Mouse (Mus musculus) right cerebral cortex, postnatal 14 days (tissue): ENCODE results near the gene Irf2bpl.

Experiments used
- DNase-seq: peaks from one replicate; pipeline ENCODE4 v3.0.0; 2022

Irf2bpl gene

GRCm38 (mm10) chr12:86858498-86858897 lies 26.1 kb downstream of the Irf2bpl start:
- no peak for DNase-seq

GRCm38 (mm10) chr12:86857290-86857689 lies 27.3 kb downstream of the Irf2bpl start:
- no peak for DNase-seq

GRCm38 (mm10) chr12:86855670-86856069 lies 28.9 kb downstream of the Irf2bpl start:
- peak; percentile 81 for DNase-seq

DNA sequence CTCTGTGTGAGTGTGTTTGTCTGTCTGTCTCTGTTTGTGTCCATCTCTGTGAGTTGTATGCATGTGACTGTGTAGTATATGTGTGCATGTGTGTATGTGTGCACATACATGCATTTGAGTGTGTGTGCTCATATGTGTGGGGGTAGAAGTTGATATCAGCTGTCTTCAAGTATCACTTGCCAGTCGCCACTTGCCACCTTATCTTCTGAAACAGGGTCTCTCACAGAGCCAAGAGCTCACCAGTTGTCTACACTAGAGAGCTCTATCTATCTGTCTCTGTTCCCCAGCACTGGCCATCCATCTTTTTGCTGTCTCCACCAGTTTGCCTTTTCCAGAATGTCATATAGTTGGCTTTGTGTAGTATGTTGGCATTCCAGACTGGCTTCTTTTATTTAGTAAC lies 31.1 kb downstream of the Irf2bpl start:
- no peak for DNase-seq

GRCm38 (mm10) chr12:86851313-86851712 lies 33.3 kb downstream of the Irf2bpl start:
- DNase-seq, result no peak

- no peak for DNase-seq
Observed at GRCm38 (mm10) chr12:86850746-86851145, 33.9 kb downstream of the Irf2bpl start.

DNA sequence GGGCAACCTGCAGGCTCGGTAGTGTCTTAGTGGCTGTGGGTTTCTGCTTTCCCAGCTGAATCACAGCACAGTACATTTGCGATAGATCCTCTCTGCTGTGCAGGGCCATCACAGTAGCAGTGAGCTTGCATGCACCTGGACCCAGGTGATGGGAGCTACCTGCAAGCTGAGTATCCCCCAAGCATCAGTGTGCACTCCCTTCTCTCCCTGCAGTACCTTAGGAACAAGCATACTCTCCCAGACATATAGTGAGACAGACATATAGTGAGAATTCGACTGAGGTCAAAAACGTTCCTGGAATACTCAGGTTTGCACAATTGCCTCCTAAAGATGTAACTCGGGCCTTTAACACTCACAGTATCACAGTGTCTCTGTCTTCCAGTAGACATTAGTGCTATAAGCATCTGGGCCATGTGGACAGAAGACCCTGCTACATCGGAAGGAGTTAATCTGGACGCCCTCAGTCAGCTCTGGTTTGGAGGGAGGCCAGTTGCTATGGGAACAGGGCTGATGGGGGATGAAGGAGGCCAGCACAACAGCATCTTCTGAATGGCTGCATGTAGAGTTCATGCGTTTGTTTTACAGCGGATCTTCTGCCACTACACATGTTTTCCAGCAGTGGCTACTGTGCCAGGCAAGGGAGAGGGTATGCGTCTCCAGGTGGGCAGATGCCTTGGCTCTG lies 34.5 kb downstream of the Irf2bpl start:
- peak; percentile 72 for DNase-seq

DNA sequence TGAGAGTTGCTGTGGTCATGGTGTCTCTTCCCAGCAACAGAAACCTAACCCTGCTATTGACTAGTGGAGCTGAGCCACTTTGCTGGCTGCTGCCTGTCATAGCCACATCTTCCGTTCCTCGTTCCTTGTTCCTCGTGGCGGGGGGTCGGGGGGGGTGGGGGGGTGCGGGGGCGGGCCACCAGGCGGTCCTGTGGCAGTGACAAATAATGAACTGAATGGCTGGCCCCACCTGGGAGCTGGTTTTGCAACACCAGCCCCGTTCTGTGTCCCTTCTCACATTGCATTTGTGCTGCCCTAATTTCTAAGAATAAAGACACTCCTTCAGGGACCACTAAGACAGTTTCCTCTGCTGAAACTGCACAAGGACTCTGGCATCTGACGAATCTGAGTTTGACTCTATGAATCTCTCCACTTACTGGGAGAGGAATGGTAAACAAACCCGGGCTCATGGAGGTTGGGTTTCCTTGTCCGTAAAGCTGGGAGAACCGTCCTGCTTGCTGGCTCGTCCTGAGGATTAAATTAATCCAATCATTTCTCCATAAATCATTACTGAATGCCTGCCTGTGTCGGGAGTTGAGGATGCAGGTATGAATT lies 41.6 kb downstream of the Irf2bpl start:
- DNase-seq, result no peak

- no peak for DNase-seq
Observed at GRCm38 (mm10) chr12:86840526-86840925, 44.1 kb downstream of the Irf2bpl start.

DNA sequence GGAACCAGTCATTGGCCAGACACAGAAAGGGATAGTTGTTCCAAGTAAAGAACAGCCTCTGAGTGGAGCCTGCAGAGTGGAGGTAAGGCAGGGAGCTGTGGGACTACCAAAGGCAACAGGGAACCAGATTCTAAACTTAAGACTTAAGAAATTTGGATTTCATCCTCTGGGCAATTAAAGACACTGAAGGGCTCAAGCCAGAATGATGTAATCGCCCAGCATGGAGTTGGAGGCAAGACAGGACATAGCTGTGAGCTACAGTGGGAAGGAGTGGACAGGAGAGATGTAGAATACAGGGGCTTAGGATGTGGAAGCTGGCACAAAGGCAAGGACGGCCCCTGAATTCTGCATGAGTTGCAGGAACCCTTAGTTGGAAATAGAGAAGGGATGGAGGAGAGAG lies 46.4 kb downstream of the Irf2bpl start:
- DNase-seq, result no peak

- DNase-seq, result peak; percentile 60
Observed at GRCm38 (mm10) chr12:86836431-86837047, 48.1 kb downstream of the Irf2bpl start.

- no peak for DNase-seq
Observed at GRCm38 (mm10) chr12:86835899-86836298, 48.7 kb downstream of the Irf2bpl start.

GRCm38 (mm10) chr12:86834416-86834772 lies 50.2 kb downstream of the Irf2bpl start:
- DNase-seq, result no peak

GRCm38 (mm10) chr12:86833711-86834415 lies 50.7 kb downstream of the Irf2bpl start:
- DNase-seq, result peak; percentile 52

DNA sequence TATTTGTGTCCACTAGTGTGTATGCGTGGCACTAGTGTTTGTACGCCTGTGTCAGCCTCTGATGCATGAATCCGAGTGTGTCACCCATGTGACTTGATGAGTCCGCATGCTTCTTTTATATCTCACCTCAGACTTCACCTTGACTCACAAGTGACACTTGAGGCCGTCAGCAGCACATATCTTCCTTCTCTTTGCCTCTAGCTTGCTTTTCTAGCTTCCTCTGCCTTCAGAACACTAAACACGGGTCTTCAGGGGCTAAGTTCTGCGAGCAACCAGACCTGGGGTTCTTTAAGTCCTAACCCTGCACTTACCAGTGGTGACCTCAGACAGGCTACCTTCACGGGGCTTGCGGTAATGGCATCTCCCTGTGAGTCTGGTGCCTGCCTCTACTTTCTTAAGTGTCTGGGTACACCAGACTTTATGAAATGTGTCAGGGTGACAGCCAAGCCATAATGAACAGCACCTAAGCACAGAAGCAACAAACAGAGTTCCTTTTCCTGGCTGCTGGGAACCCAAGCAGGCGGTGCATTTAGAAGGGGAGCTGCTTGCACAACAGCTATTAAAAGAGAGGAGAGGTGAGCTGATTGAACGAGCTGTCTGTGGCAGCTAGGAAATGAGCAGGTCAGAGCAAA lies 51.9 kb downstream of the Irf2bpl start:
- DNase-seq, result no peak

DNA sequence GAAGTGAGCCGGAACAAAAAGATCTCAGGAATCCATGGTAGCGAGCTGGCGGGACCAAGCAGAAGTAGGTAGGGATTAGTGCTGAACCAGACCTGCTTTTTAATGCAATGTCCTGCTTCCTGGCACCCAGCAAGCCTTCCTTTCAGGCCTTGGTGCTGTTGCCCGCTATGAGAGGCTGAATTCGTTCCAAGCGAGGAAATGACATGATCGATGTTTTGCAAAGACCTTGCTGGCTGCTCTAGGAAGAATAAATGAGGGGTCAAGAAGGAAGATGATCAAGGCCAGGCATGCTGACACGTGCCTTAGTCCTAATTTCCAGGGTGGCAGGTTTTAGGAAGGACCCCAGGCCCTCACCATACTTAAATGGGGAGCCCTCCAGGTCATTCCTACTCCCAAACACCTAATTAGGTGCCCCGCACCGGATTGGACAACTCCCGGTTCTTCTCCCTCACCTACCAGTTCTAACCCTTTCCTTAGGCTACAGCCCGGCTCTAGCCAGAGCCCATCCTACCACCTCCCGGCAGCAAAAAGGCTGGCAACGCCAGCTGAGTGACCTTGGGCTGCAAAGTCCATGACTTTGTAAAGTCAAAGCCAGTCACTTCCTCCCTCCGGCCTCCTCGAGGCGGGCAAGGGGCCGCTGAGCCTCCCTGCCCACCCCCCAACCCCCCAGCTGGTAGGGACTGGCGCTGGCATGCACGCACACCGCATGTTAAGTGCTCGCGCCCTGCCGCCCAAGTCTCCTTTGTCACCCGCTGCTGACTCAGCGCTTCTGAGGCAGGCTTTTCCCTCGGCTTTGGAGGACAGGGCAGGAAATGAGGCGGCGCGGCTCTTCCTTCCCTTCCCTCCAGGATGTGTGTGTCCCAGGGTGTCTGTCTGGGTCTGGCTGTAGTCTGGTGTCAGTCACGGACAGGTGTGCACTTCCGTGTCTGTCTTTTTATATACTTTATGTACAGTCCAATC lies 52.7 kb downstream of the Irf2bpl start:
- peak; percentile 72 for DNase-seq
